Mouse (Mus musculus): ENCODE data around the gene Zfand2b. TPM values are rescaled to one million over a fixed set of nuclear protein-coding genes. Genes with fewer than 3 reads are reported as not detected.
A peak's percentile ranks its signal among the peaks of the same experiment; 100 is the strongest.

The Zfand2b gene
- total RNA-seq, 2 experiments from 2014 or later: 29.4 to 31.8 TPM

GRCm38 (mm10) chr1:75159540-75160255 lies 8.7 kb upstream of the Zfand2b start:
- no peak for DNase-seq (ENCODE audit: low spot score in 2 of 2)

- DNase-seq (ENCODE audit: low spot score in 2 of 2): no peak
Observed at GRCm38 (mm10) chr1:75160256-75160617, 8.2 kb upstream of the Zfand2b start.

- no peak for DNase-seq (ENCODE audit: low spot score in 2 of 2)
Observed at GRCm38 (mm10) chr1:75168093-75168471, 364 bp upstream of the Zfand2b start.

- DNase-seq (ENCODE audit: low spot score in 2 of 2): peak in 1 of 2 experiments; percentile 22
Observed at GRCm38 (mm10) chr1:75179334-75180104, 11.1 kb downstream of the Zfand2b start.

GRCm38 (mm10) chr1:75180105-75180590 lies 11.7 kb downstream of the Zfand2b start, which contains the start of gene Abcb6:
Gene Abcb6 (minus strand): TSS chr1:75180392.
- peak; percentile 77 to 79 for DNase-seq (ENCODE audit: low spot score in 2 of 2)

- DNase-seq (ENCODE audit: low spot score in 2 of 2): no peak
Observed at GRCm38 (mm10) chr1:75180741-75181140, 12.3 kb downstream of the Zfand2b start.

GRCm38 (mm10) chr1:75181377-75181870 lies 13.0 kb downstream of the Zfand2b start:
- no peak for DNase-seq (ENCODE audit: low spot score in 2 of 2)

GRCm38 (mm10) chr1:75182160-75182559 lies 13.7 kb downstream of the Zfand2b start:
- no peak for DNase-seq (ENCODE audit: low spot score in 2 of 2)

GRCm38 (mm10) chr1:75185495-75185894 lies 17.0 kb downstream of the Zfand2b start:
- no peak for DNase-seq (ENCODE audit: low spot score in 2 of 2)

GRCm38 (mm10) chr1:75187126-75187525 lies 18.7 kb downstream of the Zfand2b start:
- DNase-seq (ENCODE audit: low spot score in 2 of 2): no peak

- DNase-seq (ENCODE audit: low spot score in 2 of 2): no peak
Observed at GRCm38 (mm10) chr1:75187914-75188483, 19.6 kb downstream of the Zfand2b start.

GRCm38 (mm10) chr1:75190577-75190976 lies 22.1 kb downstream of the Zfand2b start:
- DNase-seq (ENCODE audit: low spot score in 2 of 2): no peak

- DNase-seq (ENCODE audit: low spot score in 2 of 2): no peak
Observed at GRCm38 (mm10) chr1:75191258-75191621, 22.8 kb downstream of the Zfand2b start.

- DNase-seq (ENCODE audit: low spot score in 2 of 2): peak; percentile 83 to 87
Observed at GRCm38 (mm10) chr1:75191622-75192402, 23.4 kb downstream of the Zfand2b start, which contains the start of the genes Ankzf1 and Atg9a. Gene Ankzf1 (plus strand): TSS chr1:75192151. Gene Atg9a (minus strand): TSS chr1:75192196.

GRCm38 (mm10) chr1:75192452-75192851 lies 24.0 kb downstream of the Zfand2b start:
- peak in 1 of 2 experiments; percentile 43 for DNase-seq (ENCODE audit: low spot score in 2 of 2)

GRCm38 (mm10) chr1:75201236-75201635 lies 32.8 kb downstream of the Zfand2b start:
- DNase-seq (ENCODE audit: low spot score in 2 of 2): no peak

GRCm38 (mm10) chr1:75208967-75209678 lies 40.7 kb downstream of the Zfand2b start:
- peak; percentile 22 to 41 for DNase-seq (ENCODE audit: low spot score in 2 of 2)

GRCm38 (mm10) chr1:75210136-75211087 lies 42.0 kb downstream of the Zfand2b start, which contains the start of the genes Glb1l and Stk16:
Gene Glb1l (minus strand): TSS chr1:75210813.
Gene Stk16 (plus strand): TSS chr1:75210838.
- peak; percentile 98 for DNase-seq (ENCODE audit: low spot score in 2 of 2)
